Mouse (Mus musculus) liver, embryonic 12.5 days (tissue): Measurements from ENCODE around the gene Tmem229b. TPM values are rescaled to one million over a fixed set of nuclear protein-coding genes. Genes with fewer than 3 reads are reported as not detected.
"Not testable (repeated sequence)": the region's sequence is repeated elsewhere in the genome, so short reads cannot be mapped to it uniquely, and the experiment has no call there.

Experiments
- ATAC-seq: fragments of 200-750 bp; cut with Nextera tagmentation; 2 replicates; pipeline ENCODE4 v1.8.0; 2017; ENCODE audit warnings: moderate number of reproducible peaks, mild to moderate bottlenecking, moderate library complexity
- H3K27ac ChIP-seq: fragments of 300-500 bp; sonication (generic); 2 replicates; pipeline ENCODE4 v1.5.1; 2016; ENCODE audit warnings: mild to moderate bottlenecking
- H3K27me3 ChIP-seq: fragments of 300-500 bp; sonication (generic); replicated peaks from 2 replicates; pipeline ENCODE4 v1.6.1; 2016; ENCODE audit warnings: mild to moderate bottlenecking, moderate library complexity
- H3K36me3 ChIP-seq: fragments of 300-500 bp; sonication (generic); 2 replicates; pipeline ENCODE4 v1.6.1; 2016; ENCODE audit warnings: mild to moderate bottlenecking, moderate library complexity
- H3K4me1 ChIP-seq: fragments of 300-500 bp; sonication (generic); 2 replicates; pipeline ENCODE4 v1.6.1; 2016
- H3K4me2 ChIP-seq: fragments of 300-500 bp; sonication (generic); 2 replicates; pipeline ENCODE4 v1.6.1; 2016; ENCODE audit warnings: mild to moderate bottlenecking, moderate library complexity
- H3K4me3 ChIP-seq: fragments of 300-500 bp; sonication (generic); 2 replicates; pipeline ENCODE4 v1.5.1; 2016; ENCODE audit warnings: mild to moderate bottlenecking, moderate library complexity
- H3K9ac ChIP-seq: fragments of 300-500 bp; sonication (generic); 2 replicates; pipeline ENCODE4 v1.6.1; 2016; ENCODE audit warnings: mild to moderate bottlenecking, moderate library complexity
- H3K9me3 ChIP-seq: fragments of 300-500 bp; sonication (generic); replicated peaks from 2 replicates; pipeline ENCODE4 v1.6.1; 2016; ENCODE audit warnings: mild to moderate bottlenecking, moderate library complexity
- WGBS: fragments of 180-500 bp; shearing (Covaris S2); methylation state at CpG from one replicate; pipeline ENCODE4 v1.1.7; 2016; ENCODE audit not compliant: insufficient replicate concordance; 5-methylcytosine and 5-hydroxymethylcytosine counted together
- polyA plus RNA-seq: library from polyadenylated mRNA; unstranded; fragments of >200 nt; fragmentation: Nextera tagmentation; extraction: Ambion mirVana; gene quantifications from 2 replicates; pipeline ENCODE4 v1.2.1, GENCODE M21; 2016

Gene Tmem229b
- polyA plus RNA-seq, 1 experiment from 2014 or later = 3.8 TPM

GRCm38 (mm10) chr12:78940081-78940480 lies 67.3 kb downstream of the Tmem229b start:
- no peak for ATAC-seq
- WGBS = 68% methylated on average over 5 of the region's 5 CpGs

GRCm38 (mm10) chr12:78939393-78940037 lies 67.9 kb downstream of the Tmem229b start:
- Histone ChIP-seq H3K9me3 (no peaks in the 10 kb centered on the region), H3K27me3 (peaks cover 46% of the 10 kb centered on the region), H3K4me2 (no peak overlapping the region)

More at GRCm38 (mm10) chr12:78940081-78940480, 67.3 kb downstream of the Tmem229b start:
- no peaks in the 10 kb centered on the region for H3K9me3 ChIP-seq
- no peaks in the 10 kb centered on the region; the same call in 1 of the 2 replicates for H3K4me1 ChIP-seq
- no peak overlapping the region for H3K4me3 ChIP-seq
- peaks cover 51% of the 10 kb centered on the region for H3K27me3 ChIP-seq
- no peak overlapping the region for H3K9ac ChIP-seq
- no peak overlapping the region for H3K4me2 ChIP-seq
- H3K27ac ChIP-seq = no peak overlapping the region
- H3K36me3 ChIP-seq = no peaks in the 10 kb centered on the region

DNA sequence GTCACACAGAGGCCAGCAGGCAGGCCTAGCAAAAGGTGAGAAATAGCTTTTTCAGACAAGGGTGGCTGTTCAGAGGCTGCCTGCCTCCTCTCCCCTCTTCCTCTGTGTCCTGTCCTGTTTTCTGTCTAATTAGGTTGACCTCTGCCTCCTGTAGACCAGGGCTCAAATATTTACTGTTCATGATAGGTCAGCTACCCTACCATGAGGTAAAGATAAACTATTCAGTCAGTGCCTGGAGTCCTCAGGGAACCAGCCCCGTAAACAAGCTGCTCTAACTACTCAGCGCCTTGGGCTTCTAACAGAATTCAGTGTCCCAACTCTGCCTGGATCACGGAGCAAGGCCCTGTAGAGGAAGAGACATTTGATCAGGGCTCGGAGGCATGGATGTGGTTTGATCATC lies 70.9 kb downstream of the Tmem229b start:
- Histone ChIP-seq H3K9ac (no peak overlapping the region), H3K4me1 (no peaks in the 10 kb centered on the region; the same call in 1 of the 2 replicates), H3K9me3 (no peaks in the 10 kb centered on the region), H3K36me3 (no peaks in the 10 kb centered on the region), H3K27me3 (peaks cover 35% of the 10 kb centered on the region), H3K4me2 (no peak overlapping the region), H3K27ac (no peak overlapping the region), H3K4me3 (no peak overlapping the region)
- peak; percentile 21; the same call in 1 of the 2 replicates for ATAC-seq
- WGBS = 58% methylated on average over 4 of the region's 4 CpGs

More at GRCm38 (mm10) chr12:78939393-78940037, 67.9 kb downstream of the Tmem229b start:
- H3K4me3 ChIP-seq = no peak overlapping the region
- H3K4me1 ChIP-seq = no peaks in the 10 kb centered on the region; the same call in 1 of the 2 replicates
- no peak overlapping the region for H3K27ac ChIP-seq
- no peaks in the 10 kb centered on the region for H3K36me3 ChIP-seq
- no peak overlapping the region for H3K9ac ChIP-seq
- no peak for ATAC-seq
- WGBS = 50% methylated on average over 7 of the region's 7 CpGs

DNA sequence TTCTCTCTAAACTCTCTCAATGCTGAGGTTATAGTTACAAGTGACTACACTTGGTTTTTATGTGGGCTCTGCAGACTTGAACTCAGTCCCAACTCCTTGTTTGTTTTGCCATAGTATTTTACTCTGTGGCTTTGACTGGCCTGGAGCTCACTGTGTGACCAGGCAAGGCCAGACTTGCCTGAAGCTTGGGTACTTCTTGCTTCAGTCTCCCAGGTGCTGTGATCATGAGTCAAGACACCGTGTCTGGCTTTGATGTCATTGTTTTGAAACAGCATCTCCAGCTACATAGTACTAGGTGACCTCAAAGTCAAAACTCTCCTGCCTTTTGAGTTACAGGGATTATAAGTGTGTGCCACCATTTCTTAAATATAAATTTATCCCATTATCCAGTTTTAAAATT lies 77.5 kb downstream of the Tmem229b start:
- WGBS = 55% methylated on average over 1 of the region's 1 CpGs
- no peak for ATAC-seq
- Histone ChIP-seq H3K9me3 (no peaks in the 10 kb centered on the region), H3K9ac (no peak overlapping the region), H3K4me2 (no peak overlapping the region), H3K36me3 (no peaks in the 10 kb centered on the region), H3K27ac (no peak overlapping the region), H3K27me3 (peaks cover 39% of the 10 kb centered on the region), H3K4me3 (no peak overlapping the region), H3K4me1 (no peaks in the 10 kb centered on the region)

DNA sequence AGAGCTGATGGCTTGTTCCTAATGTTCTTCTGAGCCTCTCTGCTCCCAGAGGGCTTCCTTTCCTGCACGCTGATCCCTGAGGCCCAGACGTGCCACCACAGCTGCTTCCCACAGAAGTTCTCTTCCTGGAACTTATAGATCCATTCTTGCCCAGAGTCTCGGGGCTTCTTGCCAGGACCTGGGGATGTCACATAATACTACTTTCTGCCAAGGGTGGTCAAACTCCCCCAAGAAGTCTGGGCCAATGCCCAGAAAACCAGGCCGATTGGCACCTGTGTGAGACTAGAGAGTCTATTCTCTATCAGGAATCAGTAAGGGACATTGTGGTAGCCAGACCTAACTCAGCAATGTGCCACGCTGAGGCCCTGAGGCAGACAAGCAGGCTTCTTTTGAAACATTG lies 80.1 kb downstream of the Tmem229b start:
- Histone ChIP-seq H3K4me3 (no peak overlapping the region), H3K27ac (no peak overlapping the region), H3K4me2 (no peak overlapping the region), H3K27me3 (peaks cover 32% of the 10 kb centered on the region), H3K9ac (no peak overlapping the region), H3K9me3 (no peaks in the 10 kb centered on the region), H3K4me1 (no peaks in the 10 kb centered on the region), H3K36me3 (no peaks in the 10 kb centered on the region)
- no peak for ATAC-seq
- 72% methylated on average over 5 of the region's 5 CpGs for WGBS

DNA sequence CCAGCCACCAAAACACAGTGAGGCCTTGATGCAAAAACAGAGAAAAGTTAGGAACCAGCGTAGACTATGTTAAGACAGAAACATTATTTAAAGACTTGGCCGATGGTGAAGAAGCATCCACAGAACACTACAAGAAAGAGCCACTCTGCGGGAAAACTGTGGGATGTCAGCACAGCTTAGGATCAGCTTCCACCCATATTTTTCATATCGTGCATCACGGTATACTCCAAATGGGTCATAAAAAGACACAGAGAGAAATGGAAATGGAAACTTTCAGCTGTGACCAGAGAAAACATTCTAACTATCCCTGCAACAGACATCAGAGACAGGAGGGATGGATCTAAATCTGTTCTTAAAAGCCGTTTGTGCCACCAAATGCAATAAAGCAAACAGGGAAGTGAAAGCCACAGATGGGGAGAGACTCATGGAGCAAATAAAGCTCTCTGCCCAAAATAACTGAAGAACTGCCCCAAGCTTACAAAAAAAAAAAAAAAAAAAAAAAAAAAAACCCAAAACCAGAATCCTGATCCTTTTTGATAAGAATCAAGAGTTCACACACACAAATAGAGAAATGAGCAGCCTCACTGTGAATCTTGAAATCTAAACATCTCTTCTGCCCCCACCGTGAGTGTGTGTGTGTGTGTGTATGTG lies 83.8 kb downstream of the Tmem229b start:
- H3K4me3 ChIP-seq = no peak overlapping the region
- H3K27me3 ChIP-seq = peaks cover 16% of the 10 kb centered on the region
- no peaks in the 10 kb centered on the region for H3K36me3 ChIP-seq
- 70% methylated on average over 7 of the region's 7 CpGs for WGBS
- no peak overlapping the region for H3K4me2 ChIP-seq
- peaks cover 10% of the 10 kb centered on the region for H3K4me1 ChIP-seq
- no peak overlapping the region for H3K9ac ChIP-seq
- no peak overlapping the region for H3K27ac ChIP-seq
- H3K9me3 ChIP-seq = no peaks in the 10 kb centered on the region
- no peak for ATAC-seq

- H3K27me3 ChIP-seq, ATAC-seq, H3K36me3 ChIP-seq, H3K4me2 ChIP-seq, H3K9me3 ChIP-seq, H3K4me3 ChIP-seq, H3K27ac ChIP-seq, H3K9ac ChIP-seq: not testable (repeated sequence)
- peaks cover 16% of the 10 kb centered on the region for H3K4me1 ChIP-seq
These were observed 84.5 kb downstream of the Tmem229b start for GRCm38 (mm10) chr12:78922977-78923376.

DNA sequence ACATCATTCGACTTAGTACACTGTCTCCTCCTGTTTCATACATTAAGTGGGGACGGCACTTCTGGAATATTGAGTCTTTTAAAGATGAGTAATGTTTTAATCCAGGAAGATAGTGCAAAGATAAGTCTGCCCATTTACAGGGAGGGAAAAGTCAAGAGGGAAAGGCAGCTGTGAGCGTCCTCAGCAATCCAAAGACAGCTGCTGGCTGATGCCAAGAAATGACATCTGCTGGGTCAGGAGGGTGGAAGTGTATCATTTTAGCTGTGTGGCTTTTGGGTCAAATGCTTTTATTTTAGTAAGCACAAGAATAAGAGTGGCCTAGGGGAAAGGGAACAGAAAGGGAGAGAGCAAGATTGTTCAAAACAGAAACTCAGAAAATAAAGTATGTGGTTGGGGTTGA lies 85.4 kb downstream of the Tmem229b start:
- no peak overlapping the region for H3K9ac ChIP-seq
- no peaks in the 10 kb centered on the region for H3K36me3 ChIP-seq
- no peak overlapping the region for H3K4me3 ChIP-seq
- H3K27me3 ChIP-seq = peaks cover 3% of the 10 kb centered on the region; the same call in 1 of the 2 replicates
- no peak for ATAC-seq
- H3K9me3 ChIP-seq = no peaks in the 10 kb centered on the region
- 66% methylated on average over 3 of the region's 3 CpGs for WGBS
- H3K27ac ChIP-seq = no peak overlapping the region
- H3K4me2 ChIP-seq = no peak overlapping the region
- H3K4me1 ChIP-seq = peaks cover 21% of the 10 kb centered on the region

DNA sequence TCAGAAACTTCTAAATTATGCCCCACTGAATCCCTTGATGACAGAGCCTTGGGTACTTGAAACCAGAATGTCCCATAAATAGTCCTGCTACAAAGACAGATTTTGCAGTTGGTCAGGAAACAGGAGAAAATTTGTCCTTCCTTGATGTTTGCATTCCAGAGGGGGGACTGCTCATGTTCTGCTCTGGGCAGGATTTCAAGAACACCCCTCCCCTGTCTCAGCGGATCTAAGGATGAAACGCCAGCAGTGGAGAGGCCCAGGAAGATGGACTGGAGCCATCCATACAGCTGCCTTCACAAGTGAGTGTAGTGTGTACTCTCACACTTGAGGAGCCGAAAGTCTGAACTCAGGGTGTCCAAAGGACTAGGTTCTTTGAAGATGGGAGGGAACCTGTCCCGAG lies 86.0 kb downstream of the Tmem229b start:
- Histone ChIP-seq H3K4me2 (no peak overlapping the region), H3K27ac (no peak overlapping the region), H3K36me3 (no peaks in the 10 kb centered on the region), H3K4me3 (no peak overlapping the region), H3K27me3 (peaks cover 3% of the 10 kb centered on the region; the same call in 1 of the 2 replicates), H3K4me1 (peaks cover 24% of the 10 kb centered on the region), H3K9ac (no peak overlapping the region), H3K9me3 (no peaks in the 10 kb centered on the region; the same call in 1 of the 2 replicates)
- no peak for ATAC-seq
- WGBS = 65% methylated on average over 4 of the region's 4 CpGs

DNA sequence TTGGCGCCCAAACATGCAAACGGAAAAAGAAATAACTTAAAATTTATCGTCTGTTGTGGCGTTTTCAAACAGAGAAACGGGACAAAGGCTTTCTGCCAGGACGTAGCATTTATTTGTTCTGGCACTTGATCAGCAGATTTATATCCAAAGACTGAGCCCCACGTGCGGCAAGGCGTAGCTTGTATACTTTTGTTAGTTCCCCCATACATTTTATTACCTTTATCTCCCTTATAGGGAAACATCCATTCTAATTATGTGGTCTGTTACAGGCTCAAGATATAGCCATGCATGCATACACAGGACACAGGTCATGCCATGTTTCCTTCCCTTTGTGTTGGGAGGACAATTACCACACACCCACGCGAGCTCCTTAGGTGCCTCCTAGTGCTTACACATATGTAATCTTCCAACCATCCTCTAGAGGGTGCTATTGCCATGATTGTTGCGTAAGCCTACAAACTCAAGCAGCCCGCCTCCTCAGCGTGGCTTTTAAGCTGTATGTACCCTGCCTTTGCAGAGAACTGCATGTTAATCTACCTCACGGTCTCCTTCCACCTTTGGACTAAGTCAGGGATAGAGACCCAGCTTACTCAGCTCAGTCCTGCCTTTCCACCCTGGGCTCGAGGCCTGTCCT lies 88.2 kb downstream of the Tmem229b start:
- no peaks in the 10 kb centered on the region; the same call in 1 of the 2 replicates for H3K27me3 ChIP-seq
- no peak overlapping the region for H3K4me3 ChIP-seq
- no peaks in the 10 kb centered on the region; the same call in 1 of the 2 replicates for H3K9me3 ChIP-seq
- 0 out of 2 replicates have a peak overlapping the region, but pooled peaks have one; percentile 37 for H3K27ac ChIP-seq
- H3K36me3 ChIP-seq = no peaks in the 10 kb centered on the region
- peak; percentile 38; the same call in 1 of the 2 replicates for ATAC-seq
- 31% methylated on average over 16 of the region's 16 CpGs for WGBS
- H3K9ac ChIP-seq = peak overlapping the region; percentile 42; the same call in 1 of the 2 replicates
- H3K4me2 ChIP-seq = peak overlapping the region; percentile 54
- peaks cover 46% of the 10 kb centered on the region for H3K4me1 ChIP-seq

- Histone ChIP-seq H3K4me1 (peaks cover 53% of the 10 kb centered on the region), H3K27me3 (peaks cover 2% of the 10 kb centered on the region), H3K9ac (peak overlapping the region; percentile 42; the same call in 1 of the 2 replicates), H3K9me3 (no peaks in the 10 kb centered on the region; the same call in 1 of the 2 replicates), H3K27ac (peak overlapping the region; percentile 37; the same call in 1 of the 2 replicates), H3K4me3 (no peak overlapping the region), H3K4me2 (peak overlapping the region; percentile 54), H3K36me3 (no peaks in the 10 kb centered on the region)
- WGBS = 14% methylated on average over 11 of the region's 11 CpGs
- ATAC-seq = peak; percentile 60
These were observed 89.0 kb downstream of the Tmem229b start for GRCm38 (mm10) chr12:78918227-78919078.
